Mouse (Mus musculus): ENCODE measurements around the gene AY074887. TPM values are rescaled to one million over a fixed set of nuclear protein-coding genes. Genes with fewer than 3 reads are reported as not detected.

AY074887 gene
- 0.58 and 0.62 TPM in 2 replicates for polyA plus RNA-seq (2015; fragmentation: Nextera tagmentation; extraction: Ambion mirVana)

DNA sequence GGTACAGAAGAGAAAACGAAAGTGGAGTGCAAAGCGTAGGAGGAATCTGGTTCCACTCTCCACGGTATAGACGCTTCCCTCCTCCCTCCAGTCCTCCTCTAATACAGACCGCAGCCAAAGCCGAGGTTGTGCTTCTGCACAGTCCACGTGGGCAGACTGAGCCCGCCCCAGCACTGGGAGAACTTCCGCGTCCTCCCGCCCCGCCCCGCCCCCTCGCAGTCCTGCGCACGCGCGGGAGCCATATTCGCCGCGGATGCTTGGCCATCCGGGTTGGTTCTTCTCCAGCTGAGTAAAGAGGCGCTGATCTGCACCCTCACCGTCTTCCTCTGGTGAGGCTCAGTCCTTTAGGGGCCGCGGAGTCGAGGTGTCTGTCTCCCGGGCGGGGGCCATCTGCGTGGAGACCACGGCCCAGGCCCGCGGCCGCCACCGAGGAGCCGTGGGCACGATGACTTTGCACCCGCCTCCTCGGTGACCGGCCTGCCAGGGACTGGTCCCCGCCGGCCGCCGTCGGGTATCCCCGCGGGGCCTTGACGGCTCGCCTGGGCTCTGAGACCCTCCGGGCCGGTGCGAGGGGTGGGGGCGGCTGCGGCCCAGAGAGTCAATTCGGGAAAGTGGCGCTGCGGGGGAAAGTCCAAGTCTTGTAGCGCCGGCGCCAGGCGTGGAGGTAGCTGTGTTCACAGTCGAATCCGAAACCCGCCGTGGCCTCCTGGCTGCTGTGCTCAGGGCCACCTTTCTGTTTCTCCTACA, at the start of gene AY074887, which contains the start of gene Psma4:
TSS of gene AY074887 (minus strand) at position 424 of the 747 bp plus-strand sequence.
TSS of gene Psma4 (plus strand) at position 216 of the 747 bp plus-strand sequence.
- Histone ChIP-seq H3K4me1 (replicated peaks; ENCODE audit: control insufficient read depth, insufficient read depth, low read length) (peaks cover 12% of the 10 kb centered on the region), H3K9me3 (ENCODE audit: control insufficient read depth, low read length) (no peaks in the 10 kb centered on the region), H3K9ac (ENCODE audit: low read length) (peak within 1 kb of the TSS; percentile 88), H3K27ac (ENCODE audit: low read length) (peak within 1 kb of the TSS; percentile 90), H3K36me3 (ENCODE audit: control insufficient read depth, insufficient read depth, low read length) (peaks cover 12% of the 10 kb centered on the region), H3K4me3 (ENCODE audit: low read length) (peak within 1 kb of the TSS; percentile 95), H3K27me3 (ENCODE audit: control insufficient read depth, insufficient read depth, low read depth, low read length) (no peaks in the 10 kb centered on the region), H3K4me2 (ENCODE audit: low read depth, low read length) (peak within 1 kb of the TSS; percentile 82)
- WGBS: 0% methylated on average over 59 of the region's 65 CpGs
- peak; percentile 100 for ATAC-seq (ENCODE audit: low read depth)

DNA sequence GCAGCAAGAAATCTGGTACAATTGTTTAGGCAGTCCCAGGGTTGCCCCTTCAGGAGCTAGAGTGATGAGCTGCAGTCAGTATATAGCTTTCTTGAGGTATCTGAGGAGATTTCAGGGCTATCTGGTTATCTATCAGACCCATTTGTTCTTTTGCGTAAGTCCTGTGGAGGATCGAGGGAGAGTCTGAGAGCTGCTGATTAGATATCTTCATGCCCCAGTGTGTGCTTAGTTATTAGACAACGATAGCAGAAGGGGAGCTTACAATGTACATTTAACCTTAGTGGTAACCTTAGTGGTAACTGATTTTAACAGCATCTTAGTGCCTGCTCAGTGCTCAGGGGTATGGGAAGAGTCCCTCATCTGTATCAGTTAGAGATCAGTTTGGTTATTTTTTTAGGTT, 44.8 kb upstream of the AY074887 start:
- no peak overlapping the region for H3K9ac ChIP-seq (ENCODE audit: low read length)
- no peaks in the 10 kb centered on the region for H3K36me3 ChIP-seq (ENCODE audit: control insufficient read depth, insufficient read depth, low read length)
- H3K27me3 ChIP-seq (ENCODE audit: control insufficient read depth, insufficient read depth, low read depth, low read length): no peaks in the 10 kb centered on the region
- ATAC-seq (ENCODE audit: low read depth): no peak
- 52% methylated on average over 3 of the region's 3 CpGs for WGBS
- no peak overlapping the region for H3K27ac ChIP-seq (ENCODE audit: low read length)
- no peak overlapping the region for H3K4me3 ChIP-seq (ENCODE audit: low read length)
- no peaks in the 10 kb centered on the region for H3K4me1 ChIP-seq (replicated peaks; ENCODE audit: control insufficient read depth, insufficient read depth, low read length)
- H3K4me2 ChIP-seq (ENCODE audit: low read depth, low read length): no peak overlapping the region
- no peaks in the 10 kb centered on the region for H3K9me3 ChIP-seq (ENCODE audit: control insufficient read depth, low read length)

DNA sequence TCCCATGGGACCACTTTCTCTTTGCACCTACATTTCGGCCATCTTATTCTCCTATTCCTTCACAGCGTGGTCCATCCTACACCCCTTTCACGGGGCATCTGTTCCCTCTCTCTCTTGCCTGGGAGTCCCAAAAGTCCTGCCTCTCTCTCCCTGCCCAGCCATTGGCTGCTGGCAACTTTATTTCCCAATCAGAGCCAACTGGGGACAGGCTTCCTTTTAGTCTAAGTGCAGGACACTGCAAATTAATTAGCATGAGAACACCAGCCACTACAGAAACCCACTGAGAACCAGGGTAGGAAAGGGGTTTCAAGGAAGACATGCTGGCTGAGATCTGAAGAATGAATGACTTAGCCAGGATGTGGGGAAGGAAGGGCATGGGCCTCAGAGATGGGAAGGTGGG, 43.6 kb upstream of the AY074887 start:
- Histone ChIP-seq H3K4me3 (ENCODE audit: low read length) (no peak overlapping the region), H3K27me3 (ENCODE audit: control insufficient read depth, insufficient read depth, low read depth, low read length) (no peaks in the 10 kb centered on the region), H3K36me3 (ENCODE audit: control insufficient read depth, insufficient read depth, low read length) (no peaks in the 10 kb centered on the region), H3K27ac (ENCODE audit: low read length) (no peak overlapping the region), H3K9ac (ENCODE audit: low read length) (no peak overlapping the region), H3K9me3 (ENCODE audit: control insufficient read depth, low read length) (no peaks in the 10 kb centered on the region), H3K4me1 (replicated peaks; ENCODE audit: control insufficient read depth, insufficient read depth, low read length) (no peaks in the 10 kb centered on the region), H3K4me2 (ENCODE audit: low read depth, low read length) (no peak overlapping the region)
- no peak for ATAC-seq (ENCODE audit: low read depth)
- 58% methylated on average over 3 of the region's 3 CpGs for WGBS

DNA sequence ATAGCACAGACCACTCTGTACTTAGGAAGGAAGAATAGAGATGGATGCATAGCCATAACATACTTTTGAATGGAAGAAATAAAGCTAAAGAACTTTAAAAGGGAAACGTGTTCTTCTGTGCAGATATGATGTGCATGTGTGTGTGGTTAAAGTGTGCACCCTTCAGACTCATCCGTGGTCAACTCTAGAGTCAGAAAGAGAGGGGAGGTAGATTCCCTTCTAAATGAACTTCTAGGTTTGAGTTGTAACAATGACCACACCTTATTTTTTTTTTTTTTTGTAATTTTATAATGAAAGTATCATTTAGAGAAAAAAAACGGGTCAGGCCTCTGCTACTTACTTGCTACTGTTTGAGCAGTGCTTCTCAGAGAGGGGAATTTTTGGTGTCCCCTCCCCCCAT, 39.6 kb upstream of the AY074887 start:
- Histone ChIP-seq H3K4me2 (ENCODE audit: low read depth, low read length) (no peak overlapping the region), H3K27me3 (ENCODE audit: control insufficient read depth, insufficient read depth, low read depth, low read length) (no peaks in the 10 kb centered on the region), H3K27ac (ENCODE audit: low read length) (no peak overlapping the region), H3K9me3 (ENCODE audit: control insufficient read depth, low read length) (no peaks in the 10 kb centered on the region), H3K9ac (ENCODE audit: low read length) (no peak overlapping the region), H3K36me3 (ENCODE audit: control insufficient read depth, insufficient read depth, low read length) (no peaks in the 10 kb centered on the region), H3K4me3 (ENCODE audit: low read length) (no peak overlapping the region), H3K4me1 (replicated peaks; ENCODE audit: control insufficient read depth, insufficient read depth, low read length) (no peaks in the 10 kb centered on the region)
- 72% methylated on average over 3 of the region's 3 CpGs for WGBS
- no peak for ATAC-seq (ENCODE audit: low read depth)

DNA sequence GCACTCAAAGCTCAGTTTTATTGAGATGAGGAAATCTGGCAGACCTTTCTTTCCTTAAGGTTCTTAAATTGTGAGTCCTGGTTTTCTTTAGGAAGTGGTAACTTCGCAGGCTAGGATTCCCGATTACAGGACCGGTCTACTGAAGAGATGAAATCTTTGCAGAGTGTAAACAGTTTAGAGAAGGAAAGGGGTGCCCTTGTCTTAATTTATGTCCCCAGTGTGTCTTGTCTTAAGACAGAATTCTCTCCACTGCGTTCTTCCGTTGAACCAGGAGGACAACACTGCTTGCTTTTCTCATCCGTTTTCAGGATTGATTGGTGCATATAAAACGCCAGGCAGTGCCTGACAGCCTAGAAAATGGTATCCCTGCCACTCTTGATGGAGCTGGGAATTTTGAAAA, 31.6 kb upstream of the AY074887 start:
- H3K27me3 ChIP-seq (ENCODE audit: control insufficient read depth, insufficient read depth, low read depth, low read length): peaks cover 36% of the 10 kb centered on the region

DNA sequence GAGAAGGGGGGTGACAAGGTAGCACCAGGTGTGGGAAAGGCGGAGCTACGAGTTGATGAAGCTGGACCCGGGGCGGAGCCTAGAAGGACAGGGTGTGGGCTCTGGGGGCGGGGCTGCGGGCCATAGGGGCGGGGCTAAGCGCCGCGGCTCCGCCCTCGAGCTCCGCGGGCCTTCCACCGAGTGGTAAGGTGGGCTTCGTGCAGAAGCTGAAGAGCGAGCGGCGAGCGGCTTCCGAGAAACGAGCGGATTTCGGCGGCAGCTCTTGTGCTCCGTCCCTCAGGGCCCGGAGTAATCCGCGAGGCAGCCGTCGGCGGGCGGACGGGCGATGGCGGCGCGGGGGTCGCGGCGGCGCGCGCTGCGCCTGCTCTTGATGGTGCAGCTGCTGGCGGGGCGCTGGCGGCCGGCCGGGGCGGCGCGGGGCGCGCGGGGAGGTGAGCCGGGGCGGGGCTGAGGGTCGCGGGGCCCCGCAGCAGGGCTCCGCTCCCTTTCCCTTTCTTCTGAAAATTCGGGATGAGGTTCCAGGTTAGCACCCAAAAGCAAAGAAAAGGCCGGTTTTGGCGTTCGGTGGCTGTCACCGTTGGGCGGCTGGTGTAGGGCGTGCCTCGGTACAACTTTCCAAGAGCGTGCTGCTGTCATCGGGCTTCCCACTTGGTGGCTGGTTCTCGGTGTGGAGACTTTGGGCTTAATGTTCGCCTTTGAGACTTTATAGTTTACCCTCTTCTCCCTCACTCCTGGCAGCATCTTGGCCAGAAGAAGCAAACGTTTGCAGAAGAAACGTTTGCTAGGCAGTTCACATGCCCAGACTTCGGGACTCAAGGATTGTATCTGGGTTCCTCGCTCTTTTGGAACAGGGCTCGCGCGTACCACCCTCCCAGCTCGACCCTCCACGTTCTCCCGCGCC, 30.7 kb upstream of the AY074887 start:
- H3K4me2 ChIP-seq (ENCODE audit: low read depth, low read length): peak overlapping the region; percentile 98
- ATAC-seq (ENCODE audit: low read depth): peak; percentile 73
- no peaks in the 10 kb centered on the region for H3K36me3 ChIP-seq (ENCODE audit: control insufficient read depth, insufficient read depth, low read length)
- no peak overlapping the region for H3K27ac ChIP-seq (ENCODE audit: low read length)
- no peaks in the 10 kb centered on the region for H3K9me3 ChIP-seq (ENCODE audit: control insufficient read depth, low read length)
- peaks cover 36% of the 10 kb centered on the region for H3K27me3 ChIP-seq (ENCODE audit: control insufficient read depth, insufficient read depth, low read depth, low read length)
- WGBS: 1% methylated on average over 58 of the region's 85 CpGs
- H3K9ac ChIP-seq (ENCODE audit: low read length): peak overlapping the region; percentile 59
- H3K4me3 ChIP-seq (ENCODE audit: low read length): peak overlapping the region; percentile 66
- 0 out of 2 replicates have a peak, but pooled peaks cover 3% of the 10 kb centered on the region for H3K4me1 ChIP-seq (replicated peaks; ENCODE audit: control insufficient read depth, insufficient read depth, low read length)

More for the DNA sequence above, 31.6 kb upstream of the AY074887 start:
- no peak overlapping the region for H3K27ac ChIP-seq (ENCODE audit: low read length)
- H3K36me3 ChIP-seq (ENCODE audit: control insufficient read depth, insufficient read depth, low read length): no peaks in the 10 kb centered on the region
- 0 out of 2 replicates have a peak, but pooled peaks cover 3% of the 10 kb centered on the region for H3K4me1 ChIP-seq (replicated peaks; ENCODE audit: control insufficient read depth, insufficient read depth, low read length)
- WGBS: 9% methylated on average over 7 of the region's 7 CpGs
- H3K4me3 ChIP-seq (ENCODE audit: low read length): no peak overlapping the region
- H3K9me3 ChIP-seq (ENCODE audit: control insufficient read depth, low read length): no peaks in the 10 kb centered on the region
- peak overlapping the region; percentile 98; the same call in 1 of the 2 replicates for H3K4me2 ChIP-seq (ENCODE audit: low read depth, low read length)
- no peak for ATAC-seq (ENCODE audit: low read depth)
- H3K9ac ChIP-seq (ENCODE audit: low read length): no peak overlapping the region

DNA sequence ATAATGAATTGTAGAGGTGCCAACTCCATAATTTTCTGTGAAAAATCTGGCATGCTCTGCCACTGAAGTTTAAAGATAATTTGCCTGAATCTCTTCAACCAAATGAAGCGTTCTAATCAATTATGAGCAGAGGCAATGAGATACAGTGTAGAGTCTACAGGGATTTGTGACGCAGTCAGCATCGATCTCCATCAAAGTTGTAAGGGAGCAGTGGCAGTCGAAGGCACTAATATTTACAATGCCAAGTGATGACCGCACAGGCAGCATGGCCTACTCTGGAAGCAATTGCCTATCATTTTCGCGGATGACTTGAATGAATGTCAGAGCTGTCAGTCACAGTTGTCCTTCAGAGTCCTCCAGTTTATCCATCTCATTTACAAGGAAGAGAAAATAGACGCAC, 29.9 kb upstream of the AY074887 start, which contains the start of gene Chrna5:
TSS of gene Chrna5 (plus strand) at position 207 of the 400 bp plus-strand sequence.
- Histone ChIP-seq H3K27ac (ENCODE audit: low read length) (no peak within 1 kb of the TSS), H3K27me3 (ENCODE audit: control insufficient read depth, insufficient read depth, low read depth, low read length) (peaks cover 36% of the 10 kb centered on the region)
- 69% methylated on average over 8 of the region's 8 CpGs for WGBS

DNA sequence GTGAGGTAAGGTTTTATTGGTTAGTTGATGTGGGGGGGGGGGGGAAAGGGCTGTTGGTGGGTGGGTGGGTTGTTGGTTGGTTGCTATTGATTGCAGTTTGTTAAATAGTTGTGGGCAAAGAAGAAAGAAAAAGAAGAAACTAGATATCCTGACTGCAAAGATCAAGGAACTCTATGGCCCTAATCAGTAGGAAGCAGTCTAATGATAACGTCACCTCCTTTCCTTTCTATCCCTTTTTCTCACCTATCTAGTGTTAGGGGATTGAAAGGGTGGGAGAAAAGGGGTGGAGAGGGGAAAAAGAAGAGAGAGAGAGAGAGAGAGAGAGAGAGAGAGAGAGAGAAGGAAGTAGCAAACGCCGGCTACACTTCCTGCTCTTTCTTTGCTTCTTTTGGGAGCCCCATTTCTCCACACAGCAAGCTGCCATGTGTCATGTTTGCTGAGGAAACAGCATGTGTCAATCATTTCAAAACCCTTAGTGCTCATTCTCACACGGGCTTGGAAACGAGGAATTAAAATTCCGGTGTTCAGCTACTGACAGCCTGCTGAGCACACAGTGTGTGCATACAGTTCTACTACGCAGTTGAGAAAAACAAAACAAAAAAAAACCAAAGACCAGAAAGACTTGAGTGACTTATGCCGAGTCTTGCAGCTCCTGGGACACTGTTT, 19.3 kb upstream of the AY074887 start:
- Histone ChIP-seq H3K4me2 (ENCODE audit: low read depth, low read length) (no peak overlapping the region), H3K4me1 (replicated peaks; ENCODE audit: control insufficient read depth, insufficient read depth, low read length) (no peaks in the 10 kb centered on the region), H3K9me3 (ENCODE audit: control insufficient read depth, low read length) (no peaks in the 10 kb centered on the region), H3K27me3 (ENCODE audit: control insufficient read depth, insufficient read depth, low read depth, low read length) (no peaks in the 10 kb centered on the region), H3K4me3 (ENCODE audit: low read length) (no peak overlapping the region), H3K9ac (ENCODE audit: low read length) (no peak overlapping the region), H3K36me3 (ENCODE audit: control insufficient read depth, insufficient read depth, low read length) (no peaks in the 10 kb centered on the region), H3K27ac (ENCODE audit: low read length) (no peak overlapping the region)
- 52% methylated on average over 8 of the region's 8 CpGs for WGBS
- no peak for ATAC-seq (ENCODE audit: low read depth)

More for the DNA sequence above, 29.9 kb upstream of the AY074887 start, which contains the start of gene Chrna5:
- Histone ChIP-seq H3K4me1 (replicated peaks; ENCODE audit: control insufficient read depth, insufficient read depth, low read length) (0 out of 2 replicates have a peak, but pooled peaks cover 3% of the 10 kb centered on the region), H3K9ac (ENCODE audit: low read length) (peak within 1 kb of the TSS; percentile 59), H3K9me3 (ENCODE audit: control insufficient read depth, low read length) (no peaks in the 10 kb centered on the region), H3K4me3 (ENCODE audit: low read length) (peak within 1 kb of the TSS; percentile 66), H3K4me2 (ENCODE audit: low read depth, low read length) (peak within 1 kb of the TSS; percentile 98), H3K36me3 (ENCODE audit: control insufficient read depth, insufficient read depth, low read length) (no peaks in the 10 kb centered on the region)
- ATAC-seq (ENCODE audit: low read depth): no peak
